Mouse (Mus musculus) regulatory T cell (primary cell): Measurements from ENCODE around the gene Timm8b.
"Not testable (repeated sequence)": the region's sequence is repeated elsewhere in the genome, so short reads cannot be mapped to it uniquely, and the experiment has no call there.

Experiments
- in situ Hi-C: fragments of 300-600 bp; cut with MboI, MseI; formaldehyde crosslinking; loops from one replicate; pipeline ENCODE4 v1.15.1; 2025; ENCODE audit warnings: high pct_unique_total_duplicates

Timm8b gene

GRCm38 (mm10) chr9:50601536-50601935 lies 2.2 kb upstream of the Timm8b start:
- in situ Hi-C loops, result no loop called here

GRCm38 (mm10) chr9:50602055-50602845 lies 1.5 kb upstream of the Timm8b start:
- in situ Hi-C loops, result no loop called here

DNA sequence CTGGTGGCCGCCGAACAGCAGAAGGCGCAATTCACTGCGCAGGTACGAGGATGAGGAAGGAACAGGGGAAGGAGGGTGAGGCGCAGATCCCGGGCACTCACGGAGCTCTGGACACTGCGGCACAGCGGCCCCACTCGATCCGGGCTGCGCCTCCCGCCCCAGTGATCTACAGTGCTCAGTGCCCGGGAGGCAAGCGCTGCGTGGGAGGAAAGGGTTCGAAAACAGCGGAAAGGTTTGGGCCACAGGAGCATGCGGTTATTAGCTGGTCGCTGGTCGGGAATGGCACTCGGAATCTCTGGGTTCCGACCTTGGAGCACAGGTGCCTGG lies 251 bp downstream of the Timm8b start:
- in situ Hi-C loops, result no loop called here

GRCm38 (mm10) chr9:50604338-50604737 lies 628 bp downstream of the Timm8b start:
- in situ Hi-C loops, result no loop called here

DNA sequence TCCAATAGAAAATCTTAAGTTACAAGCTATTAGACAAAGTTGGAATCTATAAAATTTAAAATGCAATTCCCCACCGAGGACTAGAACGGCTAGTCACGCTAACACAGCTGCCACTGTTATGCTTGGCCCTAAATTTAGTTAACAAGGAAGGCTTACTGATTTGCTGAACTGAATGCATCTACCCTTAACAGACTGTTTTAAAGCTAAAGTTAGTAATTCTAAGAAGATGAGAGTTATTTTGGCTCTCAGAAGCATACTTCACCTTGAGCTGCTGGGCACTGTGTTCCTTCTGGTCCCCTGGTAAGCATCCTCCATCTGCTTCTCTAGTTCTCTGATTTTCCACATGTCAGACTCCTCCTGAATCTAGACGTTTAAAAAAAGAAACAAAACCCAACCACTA lies 8.4 kb downstream of the Timm8b start:
- in situ Hi-C loops, result no loop called here

DNA sequence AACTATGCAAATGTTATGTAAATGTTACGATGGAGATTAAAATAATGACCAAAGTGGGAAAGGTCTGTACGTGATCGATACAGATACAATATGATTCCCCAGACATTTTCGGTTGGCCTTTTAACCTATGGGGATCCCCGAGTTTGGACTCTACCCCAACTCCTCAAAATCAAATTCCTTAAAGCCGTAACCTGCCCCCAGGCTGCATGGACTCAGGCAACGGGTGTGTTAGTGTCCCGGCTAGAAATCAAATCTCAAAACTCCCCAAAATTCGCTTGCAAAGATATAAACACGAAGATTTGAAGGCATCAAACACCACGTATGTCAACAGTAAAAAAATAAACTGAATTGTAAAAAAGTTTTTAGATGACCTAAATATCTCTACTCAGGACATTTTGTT lies 12.5 kb downstream of the Timm8b start:
- in situ Hi-C loops, result no loop called here

GRCm38 (mm10) chr9:50616766-50617603 lies 13.3 kb downstream of the Timm8b start, which contains the start of the genes Pih1d2 and Nkapd1:
Pih1d2 (plus strand) TSS chr9:50617321.
Nkapd1 (minus strand) TSS chr9:50617464.
- in situ Hi-C loops, result no loop called here

DNA sequence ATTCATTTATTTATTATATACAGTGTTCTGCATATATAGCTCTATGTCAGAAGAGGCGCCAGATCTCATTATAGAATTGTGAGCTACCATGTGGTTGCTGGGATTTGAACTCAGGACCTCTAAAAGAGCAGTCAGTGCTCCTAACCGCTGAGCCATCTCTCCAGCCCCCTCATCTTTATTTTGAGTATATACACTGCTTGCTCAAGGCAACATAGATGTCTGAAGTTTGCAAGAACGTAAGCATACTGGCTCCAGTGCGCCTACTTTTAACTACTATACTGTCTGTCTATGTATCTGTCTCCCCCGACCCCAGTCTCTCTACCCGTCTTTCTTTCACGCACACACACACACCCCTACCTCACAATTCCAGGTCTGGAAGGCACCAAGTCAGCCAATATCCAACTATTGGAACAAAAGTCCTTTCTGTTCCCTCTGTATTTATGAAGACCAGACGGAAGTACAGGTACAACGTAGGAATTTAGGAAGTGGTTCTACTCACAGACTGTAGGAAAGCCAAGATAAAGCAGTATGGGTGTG lies 14.2 kb downstream of the Timm8b start:
- in situ Hi-C loops, result no loop called here

DNA sequence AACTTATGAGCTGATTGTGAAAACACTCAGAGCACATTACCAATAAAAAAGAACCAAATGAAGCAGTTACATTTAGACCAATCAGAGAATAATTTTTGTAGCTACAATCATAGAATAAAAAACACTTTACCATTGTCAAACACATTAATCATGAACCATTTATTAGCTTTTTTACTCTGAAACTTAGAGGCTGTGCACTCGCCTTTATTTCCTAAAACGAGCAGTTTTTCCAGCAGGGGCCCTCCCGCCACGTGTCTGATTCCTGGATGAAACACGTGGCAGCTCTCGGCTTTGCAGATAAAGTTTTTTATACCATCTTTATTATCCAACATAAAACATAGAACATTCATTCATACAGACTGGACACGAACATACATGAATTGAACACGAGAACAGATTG lies 27.2 kb downstream of the Timm8b start:
- in situ Hi-C loops, result not testable (repeated sequence)

GRCm38 (mm10) chr9:50632016-50632688 lies 28.4 kb downstream of the Timm8b start:
- in situ Hi-C loops, result no loop called here

GRCm38 (mm10) chr9:50633059-50633458 lies 29.3 kb downstream of the Timm8b start:
- in situ Hi-C loops, result no loop called here

GRCm38 (mm10) chr9:50634270-50634669 lies 30.6 kb downstream of the Timm8b start:
- in situ Hi-C loops, result no loop called here

DNA sequence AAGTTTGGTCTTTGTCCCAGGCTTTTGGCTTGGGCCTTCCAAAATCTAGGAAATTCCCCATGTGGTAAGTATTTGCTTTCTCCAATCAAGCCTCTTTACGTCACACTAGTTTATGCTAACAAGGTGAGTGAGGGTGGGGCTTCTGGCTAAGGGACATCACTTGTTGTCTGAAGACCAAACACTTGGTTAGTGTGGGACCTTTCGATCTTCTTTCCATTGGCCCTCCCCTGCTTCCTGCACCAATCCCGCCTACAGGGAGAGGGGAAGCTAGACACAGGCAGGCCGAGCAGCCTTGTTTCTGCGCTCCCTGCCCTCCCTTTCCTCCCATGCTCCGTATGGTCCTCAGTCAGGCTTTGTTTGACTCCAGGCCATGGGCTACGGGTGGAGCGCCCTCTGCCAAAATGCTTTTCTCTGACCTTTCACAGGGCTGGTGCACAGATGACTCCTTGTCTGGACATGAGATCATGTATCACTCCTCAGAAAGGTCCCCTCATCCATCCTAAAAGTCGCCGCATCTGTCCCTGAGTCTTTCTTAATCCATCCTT lies 43.2 kb downstream of the Timm8b start:
- in situ Hi-C loops, result no loop called here

- in situ Hi-C loops, result no loop called here
Observed at GRCm38 (mm10) chr9:50650503-50650902, 46.8 kb downstream of the Timm8b start.
